Mouse (Mus musculus) adrenal gland (tissue): ENCODE measurements around the gene Mmaa.

ENCODE experiments used
- intact Hi-C: fragments of 180-260 bp; cut with DNase I; formaldehyde crosslinking; loops from one replicate; pipeline ENCODE4 v1.15.1; 2025

Mmaa gene

GRCm38 (mm10) chr8:79225586-79225985 lies 69.2 kb downstream of the Mmaa start:
- intact Hi-C loops = no loop called here

- intact Hi-C loops = no loop called here
Measured at GRCm38 (mm10) chr8:79224363-79224762, 70.4 kb downstream of the Mmaa start.

GRCm38 (mm10) chr8:79222752-79223141 lies 72.0 kb downstream of the Mmaa start:
- intact Hi-C loops = no loop called here

GRCm38 (mm10) chr8:79222106-79222751 lies 72.5 kb downstream of the Mmaa start:
- intact Hi-C loops = no loop called here
